Mouse (Mus musculus) forelimb bud, embryonic 11.5 days (tissue): ENCODE measurements around the gene Zfhx3.

ENCODE experiments used
- DNase-seq: peaks from one replicate; pipeline ENCODE4 v3.0.0-alpha.2; 2012; ENCODE audit warnings: low read depth, low spot score

Gene Zfhx3

DNA sequence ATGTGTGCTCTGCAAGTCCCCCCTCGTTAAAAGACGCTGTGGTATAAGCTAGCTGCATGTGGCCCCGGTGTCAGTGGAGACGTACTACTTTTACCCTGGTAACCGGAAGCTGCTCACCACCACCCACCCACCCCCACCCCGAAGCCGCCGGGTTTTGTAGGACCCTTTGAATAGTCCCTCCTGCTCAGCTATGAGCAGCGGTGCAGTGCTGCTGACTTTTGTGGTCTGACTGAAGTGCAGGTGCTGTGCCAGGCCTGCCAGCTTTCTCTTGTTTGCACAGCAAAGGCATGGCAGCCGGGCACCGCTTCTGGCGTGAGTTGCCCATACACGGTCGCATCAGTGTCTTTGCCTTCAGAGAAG is 944.8 kb downstream of the Zfhx3 start:
- no peak for DNase-seq

DNA sequence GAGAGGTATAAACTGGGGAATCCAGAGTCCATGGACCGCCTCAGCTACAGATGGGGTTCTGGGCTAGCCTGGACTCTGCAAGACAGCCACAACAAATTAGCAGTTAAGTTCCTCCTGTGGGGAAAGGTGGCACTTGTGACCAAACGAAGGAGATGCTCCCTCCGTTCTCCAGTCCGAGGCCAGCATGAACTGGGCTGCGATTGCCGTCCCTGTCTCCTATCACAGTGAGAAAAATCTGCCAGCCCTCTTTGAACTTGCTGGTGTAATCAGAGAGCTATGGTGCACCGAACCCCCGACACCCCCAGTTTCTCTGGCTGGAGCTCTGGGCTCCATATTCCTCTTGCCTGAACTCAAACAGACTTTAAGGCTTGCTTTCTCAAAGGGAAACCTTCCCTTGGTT is 945.4 kb downstream of the Zfhx3 start:
- DNase-seq = no peak

DNA sequence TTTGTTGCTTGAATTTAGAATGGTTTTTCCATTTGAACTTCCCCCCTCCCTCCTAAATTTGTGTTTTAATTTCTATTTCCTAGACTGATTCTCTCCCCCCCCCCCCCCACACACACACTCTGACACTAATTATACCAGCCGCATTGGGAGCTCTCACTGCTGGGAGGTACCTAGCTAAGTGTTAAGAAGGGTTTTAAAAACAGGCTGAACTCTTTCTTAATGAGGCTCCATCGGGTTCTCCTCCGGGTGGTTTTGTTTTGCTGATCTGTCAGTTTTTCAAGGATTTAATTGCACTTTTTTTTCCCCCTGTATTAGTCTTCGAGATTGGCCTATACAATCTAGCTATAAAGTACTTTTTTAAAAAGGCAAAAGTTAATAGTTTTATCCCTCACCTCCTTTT is 946.5 kb downstream of the Zfhx3 start:
- no peak for DNase-seq

DNA sequence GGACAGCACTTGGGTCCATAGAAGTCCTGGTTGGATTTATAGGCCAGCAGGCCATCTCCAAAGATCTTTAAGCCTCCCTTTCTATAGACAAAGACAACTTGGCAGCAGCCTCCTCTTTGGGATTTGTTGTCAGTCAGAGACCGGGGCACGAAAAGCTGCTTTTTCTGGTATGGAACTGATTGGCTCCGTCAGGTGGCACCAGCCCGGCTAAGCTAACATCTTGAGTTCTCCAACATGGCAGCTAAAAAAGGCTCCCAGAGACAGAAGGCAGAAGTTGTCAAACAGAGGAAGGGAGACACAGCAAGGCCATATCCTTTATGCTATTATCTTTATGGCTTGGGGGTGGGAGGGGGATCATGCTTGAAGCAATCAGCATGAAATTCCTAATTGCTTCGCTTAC is 947.0 kb downstream of the Zfhx3 start:
- no peak for DNase-seq

DNA sequence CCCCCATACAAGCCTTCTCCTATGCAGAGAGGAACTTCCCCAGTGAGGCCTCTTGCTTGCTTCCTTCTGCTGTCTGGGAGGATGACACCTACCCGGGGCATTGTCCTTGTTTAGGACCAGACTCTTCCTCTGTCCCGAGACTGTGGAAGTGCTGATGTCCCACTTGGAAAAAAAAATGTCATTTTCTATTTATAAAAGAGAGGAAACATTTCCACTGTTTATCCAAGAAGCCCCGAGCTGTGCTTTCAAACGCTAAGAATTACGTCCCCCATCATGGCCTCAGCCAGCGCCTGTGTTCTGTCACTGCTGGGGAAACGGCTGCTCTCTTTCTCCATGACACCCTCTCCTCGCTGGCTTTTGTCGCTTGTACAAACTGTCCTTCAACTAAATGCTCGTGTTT is 951.8 kb downstream of the Zfhx3 start:
- no peak for DNase-seq

DNA sequence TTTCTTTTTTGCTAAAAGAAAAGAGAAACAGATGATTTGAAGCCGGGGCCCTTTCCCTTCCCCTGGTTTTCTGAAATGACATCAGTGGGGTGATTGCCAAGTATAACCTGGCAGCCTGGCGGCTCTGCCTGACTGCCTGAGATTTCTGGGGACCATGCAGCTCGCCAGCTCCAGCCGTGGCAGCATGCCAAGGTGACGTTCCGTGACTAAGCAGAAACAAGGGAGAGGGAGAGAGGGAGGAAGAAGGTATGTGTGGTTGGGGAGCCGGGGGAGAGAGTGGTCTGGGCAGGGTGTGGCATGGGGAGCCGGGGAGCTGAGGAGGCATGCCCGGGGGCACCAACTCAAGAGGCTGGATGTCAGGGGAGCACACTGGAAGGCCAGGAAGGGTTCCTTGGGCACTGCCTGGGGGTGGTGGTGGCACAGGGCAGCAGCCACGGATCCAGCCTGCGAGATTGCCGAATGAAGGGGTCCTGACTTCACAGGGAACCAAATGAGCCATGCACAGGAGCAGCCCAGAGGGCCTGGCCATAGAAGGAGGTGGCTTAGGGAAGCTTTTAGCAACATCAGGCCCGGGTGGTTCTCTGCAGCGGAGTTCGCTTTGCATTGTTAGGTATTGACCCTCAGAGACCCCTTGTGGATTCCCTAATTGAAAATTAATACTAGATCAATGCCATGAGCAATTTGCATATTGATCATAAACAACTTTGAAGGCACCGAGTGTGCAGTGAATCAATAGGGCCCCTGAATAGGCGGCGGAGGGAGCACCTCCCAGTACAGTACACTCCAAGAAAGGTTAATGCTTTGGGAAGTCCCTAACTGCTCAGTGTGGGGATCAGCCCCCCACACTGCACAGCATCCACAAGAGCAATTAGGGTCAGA is 954.3 kb downstream of the Zfhx3 start:
- no peak for DNase-seq

DNA sequence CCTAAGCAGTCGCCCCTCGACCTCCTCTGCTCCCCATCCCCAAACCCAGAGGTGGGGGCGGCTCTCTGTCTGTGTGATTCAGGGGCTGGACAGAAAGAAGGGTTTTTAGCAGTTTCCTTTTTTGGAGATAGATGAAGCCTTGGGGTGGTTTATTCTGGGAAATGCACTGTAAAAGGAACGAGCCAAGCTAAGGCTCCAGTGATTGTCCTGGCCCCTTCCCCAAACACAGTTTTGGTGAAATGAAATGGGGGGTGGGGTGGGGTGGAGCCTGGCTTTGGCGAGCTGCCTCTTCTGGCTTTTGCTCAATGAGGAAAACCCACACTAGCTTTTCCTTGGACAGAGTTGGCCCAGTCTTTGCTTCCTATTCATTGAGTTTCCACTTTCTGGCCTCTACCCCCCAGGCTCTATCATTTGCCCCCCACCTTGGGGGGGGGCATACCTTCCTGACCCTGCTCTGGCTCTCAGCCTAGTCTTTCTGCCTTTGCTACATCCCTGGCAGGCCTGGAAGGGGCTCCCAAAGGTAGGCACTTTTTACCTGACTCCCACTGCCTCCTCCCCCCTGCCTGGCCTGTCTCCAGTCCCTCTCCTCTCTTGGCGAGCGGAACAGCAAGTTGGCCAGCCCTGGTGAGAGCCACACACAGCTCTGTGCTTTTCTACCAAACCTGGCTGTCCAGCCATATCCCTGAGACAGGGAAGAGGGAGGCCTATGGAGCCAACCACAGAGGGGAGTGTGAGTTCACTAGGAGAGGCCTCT is 955.1 kb downstream of the Zfhx3 start:
- DNase-seq = no peak

DNA sequence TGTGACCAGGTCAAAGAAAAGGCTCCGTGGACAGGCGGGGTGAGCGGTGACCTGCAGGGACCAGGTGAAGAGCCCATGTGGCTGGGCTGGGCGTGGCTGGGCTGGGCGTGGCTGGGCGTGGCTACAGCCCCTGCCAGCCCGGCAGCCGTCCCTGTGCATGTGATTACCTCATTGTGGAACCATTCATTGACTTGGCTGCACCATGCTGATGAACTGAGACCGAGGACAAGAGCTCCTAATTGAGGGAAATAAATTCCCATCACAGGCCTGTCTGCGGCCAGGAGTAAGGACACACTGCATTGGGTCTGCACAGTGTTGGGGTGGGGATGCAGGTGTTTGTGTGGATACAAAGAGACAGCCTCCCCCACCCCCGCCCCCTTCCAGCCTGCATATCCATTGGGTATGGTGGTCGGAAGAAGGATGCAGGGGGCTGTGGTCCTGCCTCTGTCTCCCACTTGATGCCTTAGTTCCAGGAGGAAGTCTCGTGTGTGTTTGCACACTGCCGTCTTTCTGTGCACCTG is 956.9 kb downstream of the Zfhx3 start:
- no peak for DNase-seq

DNA sequence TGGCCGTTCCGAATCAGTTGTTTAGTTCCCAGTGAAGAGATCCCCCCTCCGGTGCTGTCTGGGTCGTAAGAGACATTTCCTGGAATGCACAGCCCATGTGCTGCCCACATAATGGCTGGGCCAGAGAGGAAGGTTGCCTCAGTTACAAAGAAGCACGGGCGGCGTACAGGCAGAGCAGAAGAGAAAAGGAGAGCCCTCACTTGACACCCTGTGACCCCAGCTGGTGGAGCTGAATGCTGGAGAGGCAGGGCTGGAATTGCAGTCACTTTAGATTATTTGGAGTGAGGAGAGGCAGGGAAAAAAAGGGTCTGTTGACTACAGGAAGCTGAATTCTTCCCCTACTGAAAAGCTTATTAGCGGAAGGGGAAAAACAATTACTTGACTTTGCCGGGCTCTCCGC is 958.1 kb downstream of the Zfhx3 start:
- peak; percentile 28 for DNase-seq

DNA sequence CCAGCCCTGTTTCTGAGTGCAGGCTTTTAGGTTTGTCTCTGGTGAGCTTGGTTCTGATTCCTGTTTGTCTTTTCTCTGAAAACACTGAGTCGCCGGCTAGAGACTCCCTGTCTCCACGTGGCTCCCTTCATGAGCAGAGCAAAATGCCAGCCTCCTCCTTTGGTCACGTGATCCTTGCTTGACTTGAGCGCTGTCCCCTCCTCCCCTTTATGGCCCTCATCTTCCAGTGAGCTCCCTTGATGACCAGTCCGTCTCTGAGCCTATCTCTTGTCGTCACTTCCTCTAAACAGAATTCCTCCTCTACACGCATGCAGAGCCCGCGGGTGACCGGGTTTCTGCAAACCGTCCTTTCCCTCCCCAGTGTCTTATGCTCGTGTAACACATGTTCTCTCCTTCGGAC is 958.8 kb downstream of the Zfhx3 start:
- DNase-seq = no peak

DNA sequence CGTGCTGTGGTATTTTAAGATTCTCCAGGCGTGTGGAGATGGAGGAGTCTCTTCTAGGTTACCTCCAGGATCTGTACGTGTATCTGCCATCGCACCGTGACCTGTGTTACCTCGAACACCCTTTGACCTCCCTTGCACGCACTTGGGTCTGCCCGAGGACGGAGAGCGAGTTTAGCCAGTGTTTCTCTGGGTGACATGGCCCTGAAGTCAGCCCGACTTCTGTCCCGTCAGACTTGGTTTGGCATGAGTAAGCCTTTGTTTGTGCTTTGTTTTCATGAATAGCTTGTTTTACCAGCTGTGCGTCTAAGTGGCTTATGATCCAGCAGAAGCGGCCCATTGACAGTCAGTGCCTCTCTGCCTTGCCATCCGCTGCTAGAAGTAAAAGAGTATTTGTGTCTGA is 961.1 kb downstream of the Zfhx3 start:
- no peak for DNase-seq

DNA sequence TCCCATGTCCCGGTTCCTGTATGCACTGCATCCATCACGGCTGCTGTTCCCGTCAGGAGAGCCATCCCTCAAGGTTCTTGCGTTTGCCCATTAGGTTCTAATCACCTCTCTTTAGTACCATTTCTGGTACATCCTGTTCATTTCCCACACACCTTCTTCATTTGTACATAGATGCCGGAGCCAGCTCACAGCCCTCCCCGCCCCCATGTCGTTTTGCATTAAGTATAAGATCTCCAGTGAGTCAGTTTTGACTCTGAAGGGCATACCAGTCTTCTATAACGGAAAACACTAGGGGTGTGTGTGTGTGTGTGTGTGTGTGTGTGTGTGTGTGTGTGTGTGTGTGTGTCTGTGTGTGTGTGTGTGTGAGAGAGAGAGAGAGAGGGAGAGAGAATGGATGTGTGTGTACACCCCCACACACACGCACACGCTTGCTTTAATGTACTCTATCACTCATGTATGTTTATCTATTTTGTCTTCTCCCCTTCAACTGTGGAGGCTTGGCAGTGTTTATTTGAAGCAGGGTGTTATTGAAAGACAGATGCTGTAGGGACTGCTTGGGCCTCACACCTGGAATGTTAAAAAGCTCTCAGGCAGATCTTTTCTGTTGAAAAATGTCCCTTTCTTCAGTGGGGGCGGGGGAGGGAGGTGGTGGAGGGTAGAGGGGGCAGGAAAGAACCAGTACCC is 962.0 kb downstream of the Zfhx3 start:
- no peak for DNase-seq

DNA sequence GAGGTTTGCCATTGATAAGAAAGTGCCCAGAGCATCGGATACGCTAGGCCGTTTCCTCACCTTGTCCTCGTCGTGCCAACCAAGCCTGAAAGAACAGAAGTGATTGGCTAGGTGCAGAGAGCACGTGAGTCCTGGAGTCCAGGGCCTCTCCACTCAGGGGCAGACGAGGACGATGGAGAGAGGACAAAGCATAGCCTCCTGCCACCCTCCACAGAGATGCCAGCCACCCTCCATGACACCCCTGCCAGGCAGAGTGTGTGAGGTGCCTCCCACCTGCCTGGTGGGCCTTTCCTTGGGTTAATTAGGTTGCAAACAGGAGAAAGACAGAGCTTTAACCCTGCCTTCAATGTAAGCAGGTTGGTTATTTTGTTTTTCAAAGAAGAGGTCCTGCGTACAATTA is 965.6 kb downstream of the Zfhx3 start:
- DNase-seq = no peak

DNA sequence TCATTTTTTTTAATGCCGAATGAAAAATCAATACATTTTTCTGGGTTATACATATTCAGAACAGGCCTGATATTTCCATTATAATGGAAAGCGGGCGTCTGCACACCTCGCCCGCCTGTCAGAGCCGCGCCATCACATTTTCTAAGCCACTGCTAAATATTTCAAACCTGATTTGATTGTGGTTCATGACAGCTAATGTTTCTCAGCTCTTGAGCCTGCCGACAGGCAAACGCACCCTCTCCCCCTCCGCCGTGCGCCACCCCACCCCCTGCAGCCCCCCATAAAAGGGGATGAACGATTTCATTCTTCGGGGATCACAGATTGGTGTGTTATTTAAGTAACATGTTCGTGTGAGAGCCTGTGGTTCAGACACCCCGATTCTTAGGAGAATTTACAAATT is 966.1 kb downstream of the Zfhx3 start:
- DNase-seq = no peak

DNA sequence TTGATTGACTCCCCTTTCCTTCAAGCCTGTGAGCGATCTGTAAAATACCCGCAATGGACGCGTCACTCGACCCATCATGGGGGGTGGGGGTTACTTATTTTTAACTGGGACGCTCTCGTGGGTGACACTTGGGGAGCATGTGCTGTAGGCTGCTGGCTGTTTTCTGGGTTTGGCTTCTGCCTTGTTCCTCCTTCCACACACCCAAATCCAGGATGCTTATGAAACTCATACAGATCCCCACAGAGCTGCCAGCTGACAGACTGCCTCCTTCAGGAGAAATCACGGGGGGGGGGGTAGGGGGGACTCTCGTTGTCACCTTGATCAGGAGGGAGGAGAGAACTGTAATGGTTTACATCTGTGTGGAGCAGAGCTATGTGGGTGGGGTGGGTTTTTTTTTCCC is 966.6 kb downstream of the Zfhx3 start:
- DNase-seq = no peak

DNA sequence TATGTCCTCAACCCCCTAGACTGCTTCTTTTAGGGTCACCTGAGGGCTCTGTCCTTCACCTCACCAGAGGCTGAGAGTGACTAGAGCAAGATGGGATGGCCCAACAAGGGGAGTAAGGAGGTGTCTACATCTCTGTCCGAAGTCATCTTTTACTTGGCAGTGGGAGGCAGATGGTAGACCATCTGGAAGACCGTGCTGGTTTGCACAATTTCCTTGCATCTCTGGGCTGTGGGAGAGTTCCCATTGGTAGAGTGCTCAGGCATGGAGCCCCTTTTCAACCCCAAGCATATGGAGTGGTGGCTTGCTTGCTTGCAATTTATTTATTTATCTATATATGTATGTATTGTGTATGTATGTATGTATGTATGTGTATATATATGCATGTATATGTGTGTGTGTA is 967.0 kb downstream of the Zfhx3 start:
- no peak for DNase-seq

DNA sequence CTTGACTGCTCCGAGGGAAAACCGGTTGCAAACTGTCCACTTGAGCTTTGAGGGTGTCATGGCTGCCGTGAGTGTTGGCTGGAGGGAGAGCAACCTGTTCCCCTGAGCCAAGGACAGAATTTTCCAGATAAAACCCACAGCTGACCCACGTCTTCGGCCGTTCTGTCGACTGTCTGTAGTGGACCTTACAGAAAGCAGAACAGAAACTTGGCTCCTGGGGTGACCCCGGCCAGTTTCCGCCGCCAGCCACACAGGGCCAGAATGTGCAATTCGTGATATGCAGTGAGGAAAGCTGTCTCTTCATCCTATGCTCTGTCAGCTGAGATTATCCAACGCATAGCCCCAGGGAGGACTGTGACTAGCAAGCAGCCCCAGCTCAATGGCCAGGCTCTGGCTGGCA is 968.4 kb downstream of the Zfhx3 start:
- no peak for DNase-seq

DNA sequence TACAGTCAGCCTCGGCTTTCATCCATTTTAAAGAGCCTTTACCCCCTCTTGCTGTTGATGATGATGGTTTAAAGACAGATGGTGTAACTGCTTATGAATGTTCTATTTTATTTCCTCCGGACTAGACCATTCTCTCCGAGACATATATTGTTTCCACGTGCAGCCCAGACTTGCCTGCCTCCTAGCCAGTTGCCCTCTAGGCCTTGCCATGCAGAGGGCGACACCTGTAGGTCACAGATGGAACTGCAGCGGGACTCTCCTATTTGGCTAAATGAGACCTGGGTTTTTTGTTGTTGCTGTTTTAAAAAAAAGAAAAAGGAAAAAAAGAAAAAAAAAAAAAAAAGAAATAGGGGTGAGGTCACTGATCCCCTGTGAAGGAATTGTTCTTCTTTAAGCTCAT is 969.1 kb downstream of the Zfhx3 start:
- peak; percentile 90 for DNase-seq

DNA sequence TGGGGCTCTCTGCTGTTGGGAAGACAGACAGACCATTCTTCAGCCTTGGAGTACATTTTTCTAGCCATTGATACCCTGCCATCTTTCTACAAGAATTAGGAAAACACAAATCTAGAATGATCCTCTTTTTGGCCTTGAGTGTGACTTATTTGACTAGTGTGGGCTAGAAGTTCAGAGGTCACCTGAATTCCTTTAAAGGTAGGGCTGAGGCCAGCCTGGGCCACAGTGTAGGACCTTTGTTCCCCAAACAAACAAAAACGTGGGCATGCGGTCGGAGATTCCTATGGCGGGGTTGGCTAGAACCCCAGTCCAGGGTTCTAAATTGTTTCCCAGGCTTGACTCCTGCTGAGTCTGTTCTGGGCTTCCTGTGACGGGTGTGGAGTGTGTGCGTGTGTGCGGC is 970.6 kb downstream of the Zfhx3 start:
- no peak for DNase-seq

DNA sequence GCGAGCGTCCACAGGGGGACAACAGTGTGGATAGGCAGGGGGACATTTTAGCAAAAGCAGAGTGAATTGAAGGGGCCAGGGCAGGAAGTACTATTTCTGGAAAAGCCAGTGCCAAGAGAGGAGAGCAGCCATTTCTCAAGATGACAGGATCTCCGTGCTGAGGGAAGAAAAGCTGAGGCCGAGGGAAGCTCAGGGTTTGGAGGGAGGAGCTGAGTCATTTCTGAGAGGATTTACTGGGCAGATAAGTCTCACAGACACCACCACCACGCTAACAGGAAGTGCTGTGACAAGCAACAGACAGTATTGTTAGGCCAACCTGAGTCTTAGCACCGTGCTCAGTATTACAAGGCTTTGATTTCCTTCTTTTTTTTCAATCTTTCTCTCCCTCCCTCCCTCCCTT is 973.0 kb downstream of the Zfhx3 start:
- DNase-seq = no peak

DNA sequence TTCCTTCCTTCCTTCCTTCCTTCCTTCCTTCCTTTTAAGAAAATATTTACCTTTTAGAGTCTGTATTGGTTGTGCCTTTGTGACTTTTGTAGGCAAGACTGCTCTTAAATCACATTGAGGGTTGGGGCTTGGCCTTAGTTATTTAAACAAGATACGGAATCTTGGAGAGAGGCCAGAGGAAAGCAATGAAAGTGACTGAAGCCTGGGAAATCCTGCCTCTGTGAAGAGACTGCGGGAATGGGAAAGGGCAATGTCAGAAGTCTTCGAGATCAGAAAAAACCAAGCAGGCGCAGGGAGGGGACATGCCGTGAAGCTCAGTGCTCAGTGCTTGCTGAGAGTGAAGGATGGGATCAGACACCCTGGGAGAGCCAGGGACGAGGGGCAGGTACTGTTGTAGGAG is 973.4 kb downstream of the Zfhx3 start:
- no peak for DNase-seq

DNA sequence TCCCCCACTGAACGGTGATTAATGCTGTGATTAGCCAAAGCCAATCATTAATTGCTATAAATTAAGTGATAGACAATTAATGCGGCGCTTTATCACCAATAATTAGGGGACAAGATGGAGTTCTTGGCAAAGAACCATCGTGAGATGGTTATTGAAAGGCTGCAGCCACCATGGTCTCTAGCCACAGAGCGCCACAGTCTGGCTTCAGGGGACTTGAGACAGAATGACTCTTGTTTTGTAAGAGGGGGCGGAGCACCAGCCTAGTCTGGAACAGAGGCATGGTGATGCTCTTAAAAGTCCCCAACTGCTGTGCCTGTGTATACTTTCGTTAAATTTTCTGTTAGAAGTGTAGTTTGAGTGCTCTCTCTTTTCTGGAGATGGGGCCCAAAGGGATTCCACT is 977.7 kb downstream of the Zfhx3 start:
- no peak for DNase-seq
